Mouse (Mus musculus) spleen, adult 2 months (tissue): ENCODE data around the gene Vpreb3.

Experiments
- CTCF ChIP-seq: fragments of 200-500 bp; IDR thresholded peaks from 2 replicates; pipeline ENCODE4 v1.5.1; 2011; ENCODE audit warnings: mild to moderate bottlenecking, inconsistent platforms; ENCODE audit not compliant: insufficient read depth, insufficient read length, insufficient replicate concordance; ENCODE audit errors: extremely low read depth
- POLR2A ChIP-seq: fragments of 200-500 bp; IDR thresholded peaks from 2 replicates; pipeline ENCODE4 v1.6.1; 2011; ENCODE audit warnings: low read depth, low read length, inconsistent platforms

DNA sequence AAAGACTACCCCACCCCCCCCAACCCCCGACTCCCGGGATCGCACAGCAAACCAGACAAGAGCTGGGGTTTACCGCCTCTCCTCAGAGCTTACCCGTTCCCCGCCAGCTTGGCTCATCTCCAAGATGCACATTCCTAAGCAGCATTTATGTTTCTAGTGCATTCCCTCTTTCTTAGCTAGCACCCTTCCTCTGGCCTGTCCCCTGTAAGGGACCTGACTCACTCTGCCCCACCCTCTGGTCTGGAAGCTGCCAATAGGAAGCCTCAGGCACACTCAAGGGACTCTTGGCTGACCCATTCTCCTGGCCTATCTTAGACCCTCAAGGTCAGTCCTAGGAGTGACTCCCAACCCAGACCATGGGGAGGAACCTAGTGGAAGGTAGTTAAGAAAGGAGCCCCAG is 12.6 kb upstream of the Vpreb3 start:
- TF ChIP-seq CTCF (no peak), POLR2A (no peak)
